Mouse (Mus musculus): ENCODE data around the gene H2-K1.
"Not testable (repeated sequence)": the region's sequence is repeated elsewhere in the genome, so short reads cannot be mapped to it uniquely, and the experiment has no call there.

GRCm38 (mm10) chr17:33998697-33999096 is 1.4 kb downstream of the H2-K1 start:
- TF ChIP-seq POLR2A, CTCF (IDR thresholded peaks at IDR 0.05; ENCODE audit: insufficient read depth, low read depth, low read length): not testable (repeated sequence)
